Mouse (Mus musculus) monocyte, adult 5-6 weeks (primary cell): ENCODE results near the gene Frmd4a. TPM values are rescaled to one million over a fixed set of nuclear protein-coding genes. Genes with fewer than 3 reads are reported as not detected.

ENCODE experiments used
- ATAC-seq: fragments of 153-309, 156-312 bp; replicated peaks from 2 replicates; pipeline ENCODE4 v1.8.0; 2017; ENCODE audit warnings: mild to moderate bottlenecking; ENCODE audit not compliant: low TSS enrichment, insufficient number of reproducible peaks, severe bottlenecking, poor library complexity, low FRiP score
- total RNA-seq: library from RNA; stranded (forward); fragments of 200-1000, 200-491, 200-594 nt; gene quantifications from 3 replicates; pipeline ENCODE4 v1.2.3, GENCODE M21; 2017

The Frmd4a gene
- 3.1 to 9.5 TPM (median 4.6 TPM) in 3 replicates for total RNA-seq

- ATAC-seq = no peak
Measured at GRCm38 (mm10) chr2:4017528-4018288, at the start of gene Frmd4a. TSS of gene Frmd4a (plus strand) at chr2:4017717.

- ATAC-seq = no peak
Measured at GRCm38 (mm10) chr2:3988876-3989275, 28.6 kb upstream of the Frmd4a start.

GRCm38 (mm10) chr2:3990431-3990830, 27.1 kb upstream of the Frmd4a start:
- ATAC-seq = no peak

GRCm38 (mm10) chr2:4018431-4018876, 937 bp downstream of the Frmd4a start:
- ATAC-seq = no peak

GRCm38 (mm10) chr2:4018909-4019308, 1.4 kb downstream of the Frmd4a start:
- ATAC-seq = no peak

- no peak for ATAC-seq
Measured at GRCm38 (mm10) chr2:4024927-4025326, 7.4 kb downstream of the Frmd4a start.

- ATAC-seq = no peak
Measured at GRCm38 (mm10) chr2:4029031-4029747, 11.7 kb downstream of the Frmd4a start.

- no peak for ATAC-seq
Measured at GRCm38 (mm10) chr2:4036153-4036589, 18.7 kb downstream of the Frmd4a start.

- no peak for ATAC-seq
Measured at GRCm38 (mm10) chr2:4036651-4037117, 19.2 kb downstream of the Frmd4a start.

- ATAC-seq = no peak
Measured at GRCm38 (mm10) chr2:4042009-4042408, 24.5 kb downstream of the Frmd4a start.

GRCm38 (mm10) chr2:4055481-4055880, 38.0 kb downstream of the Frmd4a start:
- no peak for ATAC-seq

GRCm38 (mm10) chr2:4060675-4061074, 43.2 kb downstream of the Frmd4a start:
- ATAC-seq = no peak

GRCm38 (mm10) chr2:4071831-4072230, 54.3 kb downstream of the Frmd4a start:
- ATAC-seq = no peak

GRCm38 (mm10) chr2:4083877-4084276, 66.4 kb downstream of the Frmd4a start:
- ATAC-seq = no peak

GRCm38 (mm10) chr2:4097601-4098000, 80.1 kb downstream of the Frmd4a start:
- no peak for ATAC-seq

- ATAC-seq = no peak
Measured at GRCm38 (mm10) chr2:4098948-4099776, 81.6 kb downstream of the Frmd4a start.

GRCm38 (mm10) chr2:4099777-4100104, 82.2 kb downstream of the Frmd4a start:
- ATAC-seq = no peak

GRCm38 (mm10) chr2:4101370-4101769, 83.9 kb downstream of the Frmd4a start:
- no peak for ATAC-seq

GRCm38 (mm10) chr2:4113303-4113920, 95.9 kb downstream of the Frmd4a start:
- no peak for ATAC-seq
